ENCODE assay signal across 8 mouse cellular contexts in the genomic region with DNA sequence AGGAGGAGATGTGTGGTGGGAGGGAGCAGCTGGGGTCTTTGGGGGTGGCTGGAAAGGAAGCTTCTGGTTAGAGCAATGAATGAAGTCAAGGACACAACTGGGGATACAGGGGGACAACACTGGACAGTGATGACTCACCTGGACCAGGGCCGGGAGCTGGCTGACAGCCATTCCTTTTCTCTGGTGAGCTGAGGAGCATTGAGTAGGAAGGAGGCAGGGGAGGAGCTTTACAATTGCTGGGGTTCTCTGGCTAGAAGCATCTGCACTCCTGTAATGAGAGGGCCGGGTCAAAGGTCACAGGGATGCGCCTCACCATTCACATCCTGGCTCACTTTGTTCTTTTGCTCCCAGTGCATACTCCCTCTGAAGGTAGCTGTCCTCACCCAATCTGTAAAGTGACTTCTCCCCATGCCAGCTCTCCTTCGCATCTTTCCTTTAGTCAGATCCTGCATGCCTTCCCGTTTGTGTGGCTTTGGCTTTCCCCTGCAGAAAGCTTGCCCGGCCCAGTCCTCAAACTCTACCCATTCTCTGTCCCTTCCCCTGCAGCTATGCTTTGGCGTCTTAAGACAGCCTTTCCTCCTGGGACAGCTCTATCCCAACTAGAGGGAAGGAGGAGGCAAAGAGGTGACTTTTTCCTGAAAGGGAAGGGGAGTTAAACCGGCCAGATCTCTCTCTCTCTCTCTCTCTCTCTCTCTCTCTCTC. TPM values are rescaled to one million over a fixed set of nuclear protein-coding genes. Genes with fewer than 3 reads are reported as not detected.
A peak's percentile ranks its signal among the peaks of the same experiment; 100 is the strongest.
DNase-seq lines count a peak whose midpoint lies in the region; ATAC-seq and TF ChIP-seq lines count a peak whose summit lies in the region.

No protein-coding gene starts in this region.

- peak overlapping the region; percentile 46; the same call in 1 of the 2 replicates for H3K4me3 ChIP-seq in liver, embryonic 11.5 days (ENCODE audit: low read depth, low read length)
- H3K4me3 ChIP-seq in forebrain, embryonic 15.5 days = peak overlapping the region; percentile 47

- no peak for ATAC-seq in liver, embryonic 11.5 days (replicated peaks; ENCODE audit: low FRiP score)
- ATAC-seq in forebrain, embryonic 15.5 days (replicated peaks) = no peak

- H3K27ac ChIP-seq in liver, embryonic 11.5 days (ENCODE audit: low read depth, low read length) = no peak overlapping the region
- no peak overlapping the region for H3K27ac ChIP-seq in forebrain, embryonic 15.5 days (replicated peaks)

- 45% methylated on average over 8 of the region's 8 CpGs for WGBS in liver, embryonic 11.5 days
- 35% methylated on average over 8 of the region's 8 CpGs for WGBS in forebrain, embryonic 15.5 days

- no peaks in the 10 kb centered on the region for H3K27me3 ChIP-seq in liver, embryonic 11.5 days (replicated peaks; ENCODE audit: control insufficient read depth, insufficient read depth, low read length)
- no peaks in the 10 kb centered on the region for H3K27me3 ChIP-seq in forebrain, embryonic 15.5 days

- peak overlapping the region; percentile 60 for H3K4me2 ChIP-seq in liver, embryonic 11.5 days
- H3K4me2 ChIP-seq in forebrain, embryonic 15.5 days (replicated peaks) = peak overlapping the region; percentile 67

- H3K36me3 ChIP-seq in liver, embryonic 11.5 days (ENCODE audit: control insufficient read depth, insufficient read depth, low read length) = no peaks in the 10 kb centered on the region
- H3K36me3 ChIP-seq in forebrain, embryonic 15.5 days = peaks cover 19% of the 10 kb centered on the region

- no peaks in the 10 kb centered on the region for H3K9me3 ChIP-seq in liver, embryonic 11.5 days (ENCODE audit: control insufficient read depth, low read length)
- no peaks in the 10 kb centered on the region for H3K9me3 ChIP-seq in forebrain, embryonic 15.5 days

- DNase-seq in liver, embryonic 11.5 days (ENCODE audit: low spot score) = no peak
- no peak for DNase-seq in liver
- peak; percentile 25 for DNase-seq in brain, embryonic 14.5 days (ENCODE audit: low read depth)
- DNase-seq in kidney, postnatal 36 days = peak; percentile 0 to 29
- DNase-seq in retina, postnatal 1 day = peak; percentile 16
- DNase-seq in T-cell, adult 2 months (ENCODE audit: low spot score) = no peak
- DNase-seq in c-Kit-positive CD71-positive TER-119-positive erythroid progenitor cells, embryonic 14.5 days (ENCODE audit: low spot score) = no peak

- no peak overlapping the region for H3K9ac ChIP-seq in liver, embryonic 11.5 days (ENCODE audit: low read depth, low read length)
- H3K9ac ChIP-seq in forebrain, embryonic 15.5 days (replicated peaks) = peak overlapping the region; percentile 56

- no peak for TF ChIP-seq POLR2A in brain, embryonic 14.5 days (IDR thresholded peaks at IDR 0.05; ENCODE audit: borderline replicate concordance, extremely low read depth, insufficient read depth, insufficient read length, poor library complexity, severe bottlenecking)

- no peak for TF ChIP-seq CTCF in brain, embryonic 14.5 days (IDR thresholded peaks at IDR 0.05; ENCODE audit: borderline replicate concordance, extremely low read depth, insufficient read depth, insufficient read length)

- H3K4me1 ChIP-seq in liver, embryonic 11.5 days (replicated peaks; ENCODE audit: control insufficient read depth, insufficient read depth, low read length) = no peaks in the 10 kb centered on the region
- peaks cover 11% of the 10 kb centered on the region for H3K4me1 ChIP-seq in forebrain, embryonic 15.5 days

RNA-seq across cellular contexts. Expression of a gene that starts 1.1 kb away (rescaled TPM):
- polyA plus RNA-seq in liver, embryonic 11.5 days (2014; fragmentation: Nextera tagmentation; extraction: Ambion mirVana) = 2.8 and 4.0 TPM in 2 replicates
- 11.0 and 11.1 TPM in 2 replicates for polyA plus RNA-seq in brain, embryonic 14.5 days (2012; rRNA removed)
- polyA plus RNA-seq in forebrain, embryonic 15.5 days (2015; fragmentation: Nextera tagmentation; extraction: Ambion mirVana) = 15.5 and 15.9 TPM in 2 replicates

RNA-seq across cellular contexts. Expression of a gene that starts 29.6 kb away (rescaled TPM):
- polyA plus RNA-seq in liver, embryonic 11.5 days (2014; fragmentation: Nextera tagmentation; extraction: Ambion mirVana) = 10.0 and 10.6 TPM in 2 replicates
- 20.7 and 25.5 TPM in 2 replicates for polyA plus RNA-seq in brain, embryonic 14.5 days (2012; rRNA removed)
- polyA plus RNA-seq in forebrain, embryonic 15.5 days (2015; fragmentation: Nextera tagmentation; extraction: Ambion mirVana) = 49.4 and 53.6 TPM in 2 replicates

RNA-seq across cellular contexts. Expression of a gene that starts 35.9 kb away (rescaled TPM):
- 0.12 TPM in 1 of 2 replicates, not detected in the other for polyA plus RNA-seq in liver, embryonic 11.5 days (2014; fragmentation: Nextera tagmentation; extraction: Ambion mirVana)
- 0.05 and 0.14 TPM in 2 replicates for polyA plus RNA-seq in brain, embryonic 14.5 days (2012; rRNA removed)
- not detected in 2 replicates for polyA plus RNA-seq in forebrain, embryonic 15.5 days (2015; fragmentation: Nextera tagmentation; extraction: Ambion mirVana)

RNA-seq across cellular contexts. Expression of a gene that starts 45.0 kb away (rescaled TPM):
- polyA plus RNA-seq in liver, embryonic 11.5 days (2014; fragmentation: Nextera tagmentation; extraction: Ambion mirVana) = 0.09 and 0.36 TPM in 2 replicates
- 1.1 and 1.4 TPM in 2 replicates for polyA plus RNA-seq in brain, embryonic 14.5 days (2012; rRNA removed)
- 2.1 and 2.5 TPM in 2 replicates for polyA plus RNA-seq in forebrain, embryonic 15.5 days (2015; fragmentation: Nextera tagmentation; extraction: Ambion mirVana)

RNA-seq across cellular contexts. Expression of a gene that starts 45.1 kb away (rescaled TPM):
- 0.47 and 0.51 TPM in 2 replicates for polyA plus RNA-seq in liver, embryonic 11.5 days (2014; fragmentation: Nextera tagmentation; extraction: Ambion mirVana)
- polyA plus RNA-seq in brain, embryonic 14.5 days (2012; rRNA removed) = 2.6 and 2.7 TPM in 2 replicates
- polyA plus RNA-seq in forebrain, embryonic 15.5 days (2015; fragmentation: Nextera tagmentation; extraction: Ambion mirVana) = 3.6 and 3.7 TPM in 2 replicates

Comparison
In these comparisons a context has a peak if more than half of its experiments do, and no peak if none do; other contexts are left out.
1. DNase-seq: peak in brain, embryonic 14.5 days (single experiment), kidney, postnatal 36 days (2 of 2) and retina, postnatal 1 day (single experiment); none in liver, embryonic 11.5 days (single experiment), liver (single experiment), T-cell, adult 2 months (single experiment) and c-Kit-positive CD71-positive TER-119-positive erythroid progenitor cells, embryonic 14.5 days (single experiment).